Mouse (Mus musculus) kidney, embryonic 16.5 days (tissue): ENCODE results near the gene Pitx1. TPM values are rescaled to one million over a fixed set of nuclear protein-coding genes. Genes with fewer than 3 reads are reported as not detected.

Experiments
- ATAC-seq: fragments of 200-750 bp; cut with Nextera tagmentation; 2 replicates; pipeline ENCODE4 v1.8.0; 2017; ENCODE audit warnings: moderate TSS enrichment; ENCODE audit not compliant: low FRiP score, low TSS enrichment
- H3K27ac ChIP-seq: fragments of 300-500 bp; sonication (generic); 2 replicates; pipeline ENCODE4 v1.5.1; 2014; ENCODE audit warnings: low read length
- H3K27me3 ChIP-seq: fragments of 300-500 bp; sonication (generic); 2 replicates; pipeline ENCODE4 v1.6.1; 2014; ENCODE audit warnings: low read length, control low read depth, mixed read lengths; ENCODE audit not compliant: insufficient read depth
- H3K36me3 ChIP-seq: fragments of 300-500 bp; sonication (generic); 2 replicates; pipeline ENCODE4 v1.6.1; 2014; ENCODE audit warnings: low read length, control low read depth, mixed read lengths; ENCODE audit not compliant: insufficient read depth
- H3K4me1 ChIP-seq: fragments of 300-500 bp; sonication (generic); 2 replicates; pipeline ENCODE4 v1.6.1; 2014; ENCODE audit warnings: low read length, control low read depth, mixed read lengths; ENCODE audit not compliant: insufficient read depth
- H3K4me2 ChIP-seq: fragments of 300-500 bp; sonication (generic); replicated peaks from 2 replicates; pipeline ENCODE4 v1.6.1; 2014; ENCODE audit warnings: low read depth, low read length
- H3K4me3 ChIP-seq: fragments of 300-500 bp; sonication (generic); 2 replicates; pipeline ENCODE4 v1.5.1; 2014; ENCODE audit warnings: mild to moderate bottlenecking, low read length
- H3K9ac ChIP-seq: fragments of 300-500 bp; sonication (generic); replicated peaks from 2 replicates; pipeline ENCODE4 v1.6.1; 2014; ENCODE audit warnings: low read length
- H3K9me3 ChIP-seq: fragments of 300-500 bp; sonication (generic); 2 replicates; pipeline ENCODE4 v1.6.1; 2016; ENCODE audit warnings: low read length, control low read depth
- WGBS: fragments of 180-500 bp; shearing (Covaris S2); extraction: QIAGEN DNeasy Blood & Tissue Kit; methylation state at CpG from one replicate; pipeline ENCODE4 v1.1.7; 2014; 5-methylcytosine and 5-hydroxymethylcytosine counted together
- polyA plus RNA-seq: library from polyadenylated mRNA; unstranded; fragments of >200 nt; fragmentation: Nextera tagmentation; extraction: Ambion mirVana; gene quantifications from 2 replicates; pipeline ENCODE4 v1.2.1, GENCODE M21; 2015

The Pitx1 gene
- polyA plus RNA-seq, 1 experiment from 2014 or later, result 2.1 TPM

DNA sequence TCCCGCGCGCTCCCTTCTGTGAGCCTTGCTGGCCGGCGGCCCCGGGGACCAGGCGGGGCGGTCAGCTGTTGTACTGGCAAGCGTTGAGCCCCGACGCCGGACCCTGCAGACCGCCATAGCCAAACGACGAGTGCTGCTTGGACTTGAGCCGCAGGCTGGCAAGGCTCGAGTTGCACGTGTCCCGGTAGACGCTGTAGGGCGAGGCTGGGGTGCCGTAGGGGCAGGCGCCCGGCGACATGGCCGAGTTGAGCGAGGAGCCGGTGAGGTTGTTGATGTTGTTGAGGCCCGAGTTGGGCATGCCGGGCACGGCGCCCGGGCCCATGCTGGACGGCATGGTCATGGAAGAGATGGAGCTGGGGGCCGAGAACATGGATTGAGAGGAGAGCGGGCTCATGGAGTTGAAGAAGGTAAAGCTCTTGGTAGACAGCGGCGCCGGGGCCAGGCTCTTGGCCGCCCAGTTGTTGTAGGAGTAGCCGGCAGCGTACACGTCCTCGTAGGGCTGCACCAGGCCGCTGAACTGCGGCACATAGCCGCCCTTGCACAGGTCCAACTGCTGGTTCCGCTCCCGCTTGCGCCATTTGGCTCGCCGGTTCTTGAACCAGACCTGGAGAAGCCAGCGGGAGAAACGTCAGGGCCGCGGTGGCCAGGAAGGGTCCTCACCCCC is 9.9 kb downstream of the Pitx1 start:
- H3K4me1 ChIP-seq, result peaks cover 19% of the 10 kb centered on the region
- H3K27ac ChIP-seq, result no peak overlapping the region
- no peak overlapping the region for H3K9ac ChIP-seq
- ATAC-seq, result no peak
- H3K4me2 ChIP-seq, result no peak overlapping the region
- 0 out of 2 replicates have a peak overlapping the region, but pooled peaks have one; percentile 2 for H3K4me3 ChIP-seq
- WGBS, result 2% methylated on average over 56 of the region's 56 CpGs
- H3K9me3 ChIP-seq, result no peaks in the 10 kb centered on the region
- H3K27me3 ChIP-seq, result peaks cover 84% of the 10 kb centered on the region
- H3K36me3 ChIP-seq, result no peaks in the 10 kb centered on the region

- peak; percentile 21; the same call in 1 of the 2 replicates for ATAC-seq
- Histone ChIP-seq H3K27me3 (peaks cover 81% of the 10 kb centered on the region), H3K27ac (no peak overlapping the region), H3K4me1 (peaks cover 10% of the 10 kb centered on the region), H3K9me3 (no peaks in the 10 kb centered on the region), H3K4me3 (peak overlapping the region; percentile 11; the same call in 1 of the 2 replicates), H3K4me2 (peak overlapping the region; percentile 13; the same call in 1 of the 2 replicates), H3K36me3 (no peaks in the 10 kb centered on the region), H3K9ac (no peak overlapping the region)
- WGBS, result 1% methylated on average over 30 of the region's 32 CpGs
Observed at GRCm38 (mm10) chr13:55825245-55825681, 10.7 kb downstream of the Pitx1 start.

GRCm38 (mm10) chr13:55824151-55824945 is 11.6 kb downstream of the Pitx1 start:
- H3K27me3 ChIP-seq, result peaks cover 74% of the 10 kb centered on the region
- no peak overlapping the region for H3K4me3 ChIP-seq
- no peak overlapping the region for H3K27ac ChIP-seq
- no peaks in the 10 kb centered on the region for H3K9me3 ChIP-seq
- H3K4me1 ChIP-seq, result 0 out of 2 replicates have a peak, but pooled peaks cover 10% of the 10 kb centered on the region
- no peak overlapping the region for H3K9ac ChIP-seq
- H3K36me3 ChIP-seq, result no peaks in the 10 kb centered on the region
- ATAC-seq, result no peak
- WGBS, result 15% methylated on average over 10 of the region's 10 CpGs
- H3K4me2 ChIP-seq, result no peak overlapping the region

- Histone ChIP-seq H3K27ac (no peak overlapping the region), H3K9me3 (no peaks in the 10 kb centered on the region), H3K9ac (no peak overlapping the region), H3K4me3 (no peak overlapping the region), H3K4me1 (0 out of 2 replicates have a peak, but pooled peaks cover 10% of the 10 kb centered on the region), H3K4me2 (no peak overlapping the region), H3K36me3 (no peaks in the 10 kb centered on the region), H3K27me3 (peaks cover 56% of the 10 kb centered on the region)
- 58% methylated on average over 5 of the region's 5 CpGs for WGBS
- no peak for ATAC-seq
Observed at GRCm38 (mm10) chr13:55822499-55822898, 13.5 kb downstream of the Pitx1 start.

DNA sequence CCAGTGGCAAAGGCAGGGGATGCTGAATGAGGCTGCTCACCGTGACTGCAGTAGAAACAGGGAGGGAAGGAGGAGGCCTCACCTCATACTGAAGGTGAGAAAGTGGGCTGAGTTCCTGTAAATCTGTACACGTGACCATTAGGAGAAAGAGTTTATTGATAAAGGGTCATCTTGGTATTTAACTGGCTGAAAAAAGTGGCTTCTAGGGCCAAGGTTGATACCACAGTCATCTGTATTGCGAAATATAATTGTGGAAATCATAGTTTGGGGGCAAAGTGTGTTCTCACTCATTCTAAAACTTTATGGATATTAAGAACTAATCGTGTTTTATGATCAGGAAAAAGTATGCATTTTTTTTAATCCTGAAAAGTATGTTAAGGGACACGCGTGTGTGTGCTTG is 21.2 kb downstream of the Pitx1 start:
- no peak for ATAC-seq
- H3K4me1 ChIP-seq, result no peaks in the 10 kb centered on the region
- peaks cover 2% of the 10 kb centered on the region; the same call in 1 of the 2 replicates for H3K27me3 ChIP-seq
- no peak overlapping the region for H3K4me3 ChIP-seq
- H3K4me2 ChIP-seq, result no peak overlapping the region
- H3K9me3 ChIP-seq, result no peaks in the 10 kb centered on the region
- H3K36me3 ChIP-seq, result no peaks in the 10 kb centered on the region
- 86% methylated on average over 6 of the region's 6 CpGs for WGBS
- no peak overlapping the region for H3K27ac ChIP-seq
- no peak overlapping the region for H3K9ac ChIP-seq

GRCm38 (mm10) chr13:55813490-55814016 is 22.4 kb downstream of the Pitx1 start:
- Histone ChIP-seq H3K36me3 (no peaks in the 10 kb centered on the region), H3K4me1 (no peaks in the 10 kb centered on the region), H3K9me3 (no peaks in the 10 kb centered on the region), H3K4me2 (no peak overlapping the region), H3K9ac (no peak overlapping the region), H3K27ac (no peak overlapping the region), H3K4me3 (no peak overlapping the region), H3K27me3 (peaks cover 2% of the 10 kb centered on the region; the same call in 1 of the 2 replicates)
- 63% methylated on average over 5 of the region's 5 CpGs for WGBS
- no peak for ATAC-seq

- no peak overlapping the region for H3K4me3 ChIP-seq
- no peak overlapping the region for H3K27ac ChIP-seq
- 75% methylated on average over 5 of the region's 5 CpGs for WGBS
- H3K4me2 ChIP-seq, result no peak overlapping the region
- no peaks in the 10 kb centered on the region for H3K36me3 ChIP-seq
- H3K27me3 ChIP-seq, result no peaks in the 10 kb centered on the region
- H3K4me1 ChIP-seq, result no peaks in the 10 kb centered on the region
- no peak overlapping the region for H3K9ac ChIP-seq
- no peak for ATAC-seq
- no peaks in the 10 kb centered on the region for H3K9me3 ChIP-seq
Observed at GRCm38 (mm10) chr13:55810947-55811346, 25.0 kb downstream of the Pitx1 start.

- Histone ChIP-seq H3K36me3 (no peaks in the 10 kb centered on the region), H3K4me1 (no peaks in the 10 kb centered on the region), H3K9me3 (no peaks in the 10 kb centered on the region), H3K4me2 (no peak overlapping the region), H3K27me3 (no peaks in the 10 kb centered on the region), H3K4me3 (no peak overlapping the region), H3K9ac (no peak overlapping the region), H3K27ac (no peak overlapping the region)
- ATAC-seq, result no peak
- WGBS, result 89% methylated on average over 10 of the region's 10 CpGs
Observed at GRCm38 (mm10) chr13:55809707-55810106, 26.3 kb downstream of the Pitx1 start.

- no peaks in the 10 kb centered on the region for H3K27me3 ChIP-seq
- H3K9ac ChIP-seq, result no peak overlapping the region
- H3K9me3 ChIP-seq, result no peaks in the 10 kb centered on the region
- no peak overlapping the region for H3K4me2 ChIP-seq
- H3K4me3 ChIP-seq, result no peak overlapping the region
- no peaks in the 10 kb centered on the region for H3K36me3 ChIP-seq
- WGBS, result 73% methylated on average over 7 of the region's 7 CpGs
- H3K27ac ChIP-seq, result no peak overlapping the region
- H3K4me1 ChIP-seq, result no peaks in the 10 kb centered on the region
- ATAC-seq, result no peak
Observed at GRCm38 (mm10) chr13:55809041-55809623, 26.9 kb downstream of the Pitx1 start.
